Mouse (Mus musculus) MEL (cell line): ENCODE data around the gene Tmigd1.

Source experiments
- CHD1 ChIP-seq: IDR thresholded peaks from 2 replicates; pipeline ENCODE4 v1.6.1; 2012; ENCODE audit warnings: low read depth, mild to moderate bottlenecking, inconsistent platforms, low read length, improper control_type of control experiment
- CTCF ChIP-seq, 3 experiments: IDR thresholded peaks in 2 of 3; conservative IDR thresholded peaks in 1 of 3; 2 replicates each; pipeline ENCODE4 v1.5.1; 2011 to 2012; ENCODE audit warnings: low read length in 3 of 3, low read depth in 2 of 3, mild to moderate bottlenecking in 2 of 3, improper control_type of control experiment in 1 of 3, inconsistent platforms in 1 of 3, mixed read lengths in 1 of 3, moderate library complexity in 1 of 3; ENCODE audit not compliant: control insufficient read depth in 1 of 3, insufficient read depth in 1 of 3, poor library complexity in 1 of 3, severe bottlenecking in 1 of 3
- EP300 ChIP-seq, 2 experiments: IDR thresholded peaks; 2 replicates each; pipeline ENCODE4 v1.6.1; 2011; ENCODE audit warnings: improper control_type of control experiment in 2 of 2, low read length in 2 of 2, low read depth in 1 of 2, mild to moderate bottlenecking in 1 of 2
- ETS1 ChIP-seq: IDR thresholded peaks from 2 replicates; pipeline ENCODE4 v1.6.1; 2012; ENCODE audit warnings: low read depth, mild to moderate bottlenecking, inconsistent platforms, low read length, improper control_type of control experiment, moderate library complexity
- HCFC1 ChIP-seq: IDR thresholded peaks from 2 replicates; pipeline ENCODE4 v1.6.1; 2012; ENCODE audit warnings: low read depth, mild to moderate bottlenecking, inconsistent platforms, low read length, improper control_type of control experiment, moderate library complexity
- MAX ChIP-seq: IDR thresholded peaks from 2 replicates; pipeline ENCODE4 v1.6.1; 2011; ENCODE audit warnings: low read length, improper control_type of control experiment
- MEF2A ChIP-seq: IDR thresholded peaks from 2 replicates; pipeline ENCODE4 v1.6.1; 2014; ENCODE audit warnings: low read depth, mild to moderate bottlenecking, inconsistent platforms, low read length, improper control_type of control experiment; ENCODE audit not compliant: poor library complexity, insufficient replicate concordance, severe bottlenecking; ENCODE audit errors: extremely low read depth
- POLR2A ChIP-seq, 2 experiments: IDR thresholded peaks; 2 replicates each; pipeline ENCODE4 v1.6.1; 2011 to 2012; ENCODE audit warnings: low read length in 2 of 2, mild to moderate bottlenecking in 2 of 2, control low read depth in 1 of 2, improper control_type of control experiment in 1 of 2, low read depth in 1 of 2, moderate library complexity in 1 of 2; ENCODE audit not compliant: control insufficient read depth in 1 of 2, insufficient read depth in 1 of 2, poor library complexity in 1 of 2
- USF1 ChIP-seq: IDR thresholded peaks from 2 replicates; pipeline ENCODE4 v1.6.1; 2014; ENCODE audit warnings: low read depth, mild to moderate bottlenecking, inconsistent platforms, low read length, improper control_type of control experiment, moderate library complexity
- ZNF384 ChIP-seq: IDR thresholded peaks from 2 replicates; pipeline ENCODE4 v1.6.1; 2012; ENCODE audit warnings: low read depth, mild to moderate bottlenecking, inconsistent platforms, low read length, improper control_type of control experiment

- TF ChIP-seq CHD1 (no peak), MEF2A (no peak), MAX (no peak), CTCF (IDR thresholded peaks at IDR 0.05 in 2 of 3, conservative IDR thresholded peaks at IDR 0.05 in 1 of 3; ENCODE audit: control insufficient read depth in 1 of 3, insufficient read depth in 1 of 3, low read depth in 2 of 3, low read length in 3 of 3, poor library complexity in 1 of 3, severe bottlenecking in 1 of 3) (no peak), EP300 (IDR thresholded peaks at IDR 0.05; ENCODE audit: low read depth in 1 of 2, low read length in 2 of 2) (no peak), USF1 (no peak), ETS1 (no peak), POLR2A (IDR thresholded peaks at IDR 0.05; ENCODE audit: control insufficient read depth in 1 of 2, insufficient read depth in 1 of 2, low read depth in 1 of 2, low read length in 2 of 2, poor library complexity in 1 of 2) (no peak), ZNF384 (no peak), HCFC1 (no peak)
Measured at GRCm38 (mm10) chr11:76924759-76925236, 22.8 kb downstream of the Tmigd1 start, which contains the start of gene Blmh.
